Mouse (Mus musculus): ENCODE results near the gene Olfr13. TPM values are rescaled to one million over a fixed set of nuclear protein-coding genes. Genes with fewer than 3 reads are reported as not detected.
"Not testable (repeated sequence)": the region's sequence is repeated elsewhere in the genome, so short reads cannot be mapped to it uniquely, and the experiment has no call there.

The Olfr13 gene
- not detected in 2 replicates for polyA plus RNA-seq (2015; fragmentation: Nextera tagmentation; extraction: Ambion mirVana)

GRCm38 (mm10) chr6:43171840-43172239 is at the start of gene Olfr13:
TSS of gene Olfr13 (plus strand) at chr6:43172140.
- H3K9ac ChIP-seq (ENCODE audit: low read depth, low read length): no peak within 1 kb of the TSS
- H3K4me3 ChIP-seq (ENCODE audit: low read length): no peak within 1 kb of the TSS
- no peaks in the 10 kb centered on the region for H3K4me1 ChIP-seq (ENCODE audit: control insufficient read depth, insufficient read depth, low read depth, low read length)
- no peak for ATAC-seq
- no peak within 1 kb of the TSS for H3K27ac ChIP-seq (ENCODE audit: low read depth, low read length)
- H3K4me2 ChIP-seq (ENCODE audit: low read length): no peak within 1 kb of the TSS
- no peaks in the 10 kb centered on the region for H3K36me3 ChIP-seq (ENCODE audit: control insufficient read depth, insufficient read depth, low read length)
- no peaks in the 10 kb centered on the region for H3K27me3 ChIP-seq (replicated peaks; ENCODE audit: control insufficient read depth, insufficient read depth, low read length)
- no peaks in the 10 kb centered on the region for H3K9me3 ChIP-seq (ENCODE audit: control insufficient read depth, low read length)
- WGBS: 79% methylated on average over 4 of the region's 4 CpGs

DNA sequence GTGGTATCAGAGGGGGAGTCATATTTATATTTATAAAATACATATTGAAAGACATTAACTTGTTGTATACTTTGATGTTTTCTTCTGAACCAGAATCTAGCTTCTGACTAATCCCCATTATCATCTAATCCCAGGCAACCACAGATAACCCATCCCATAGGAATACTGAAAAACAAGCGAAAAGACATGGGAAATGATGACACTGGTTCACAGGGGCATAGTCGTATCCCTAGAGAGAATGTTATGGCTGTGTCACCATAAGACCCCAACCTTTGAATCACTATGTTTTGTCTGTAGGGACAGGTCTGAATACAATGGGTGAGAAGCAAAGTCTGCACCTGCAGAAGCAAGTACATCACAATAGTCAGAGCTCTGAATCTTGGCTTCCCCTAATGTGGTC is 25.7 kb upstream of the Olfr13 start, which contains the start of gene Olfr237-ps1:
TSS of gene Olfr237-ps1 (plus strand) at position 301 of the 400 bp plus-strand sequence.
- H3K9me3 ChIP-seq (ENCODE audit: control insufficient read depth, low read length); H3K4me3 ChIP-seq (ENCODE audit: low read length); H3K4me1 ChIP-seq (ENCODE audit: control insufficient read depth, insufficient read depth, low read depth, low read length); H3K36me3 ChIP-seq (ENCODE audit: control insufficient read depth, insufficient read depth, low read length); H3K9ac ChIP-seq (ENCODE audit: low read depth, low read length); H3K27ac ChIP-seq (ENCODE audit: low read depth, low read length); H3K27me3 ChIP-seq (replicated peaks; ENCODE audit: control insufficient read depth, insufficient read depth, low read length); H3K4me2 ChIP-seq (ENCODE audit: low read length); ATAC-seq: not testable (repeated sequence)
- 84% methylated on average over 2 of the region's 2 CpGs for WGBS

GRCm38 (mm10) chr6:43159502-43159901 is 12.4 kb upstream of the Olfr13 start:
- Histone ChIP-seq H3K9me3 (ENCODE audit: control insufficient read depth, low read length) (no peaks in the 10 kb centered on the region), H3K27me3 (replicated peaks; ENCODE audit: control insufficient read depth, insufficient read depth, low read length) (no peaks in the 10 kb centered on the region), H3K36me3 (ENCODE audit: control insufficient read depth, insufficient read depth, low read length) (no peaks in the 10 kb centered on the region), H3K4me3 (ENCODE audit: low read length) (no peak overlapping the region), H3K4me2 (ENCODE audit: low read length) (no peak overlapping the region), H3K4me1 (ENCODE audit: control insufficient read depth, insufficient read depth, low read depth, low read length) (no peaks in the 10 kb centered on the region), H3K9ac (ENCODE audit: low read depth, low read length) (no peak overlapping the region), H3K27ac (ENCODE audit: low read depth, low read length) (no peak overlapping the region)
- 37% methylated on average over 1 of the region's 1 CpGs for WGBS
- peak; percentile 50; the same call in 1 of the 2 replicates for ATAC-seq

DNA sequence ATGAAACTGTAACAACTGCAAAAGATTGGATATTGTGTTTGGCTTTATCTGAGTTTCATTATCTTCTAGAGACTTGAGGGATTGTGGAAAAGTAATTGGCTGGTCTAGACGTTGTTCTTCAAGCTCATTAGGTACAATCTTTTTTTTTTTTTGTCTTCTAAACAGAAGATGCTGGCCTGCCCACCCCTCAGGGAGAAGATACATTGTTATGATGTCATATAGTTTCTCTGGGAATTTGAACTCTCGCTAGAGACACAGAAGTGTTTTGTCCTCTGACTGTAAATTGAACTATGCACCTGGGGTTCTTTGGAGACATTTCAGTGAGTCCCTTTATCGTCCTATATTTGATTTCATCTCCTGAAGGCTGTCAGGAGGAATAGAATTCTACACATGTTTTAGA is 9.0 kb upstream of the Olfr13 start, which contains the start of gene Olfr437:
TSS of gene Olfr437 (plus strand) at position 301 of the 400 bp plus-strand sequence.
- H3K36me3 ChIP-seq (ENCODE audit: control insufficient read depth, insufficient read depth, low read length): no peaks in the 10 kb centered on the region
- no peak within 1 kb of the TSS for H3K4me2 ChIP-seq (ENCODE audit: low read length)
- H3K27me3 ChIP-seq (replicated peaks; ENCODE audit: control insufficient read depth, insufficient read depth, low read length): no peaks in the 10 kb centered on the region
- 72% methylated on average over 3 of the region's 3 CpGs for WGBS
- ATAC-seq: no peak
- H3K9me3 ChIP-seq (ENCODE audit: control insufficient read depth, low read length): no peaks in the 10 kb centered on the region
- H3K9ac ChIP-seq (ENCODE audit: low read depth, low read length): no peak within 1 kb of the TSS
- no peak within 1 kb of the TSS for H3K4me3 ChIP-seq (ENCODE audit: low read length)
- H3K4me1 ChIP-seq (ENCODE audit: control insufficient read depth, insufficient read depth, low read depth, low read length): no peaks in the 10 kb centered on the region
- H3K27ac ChIP-seq (ENCODE audit: low read depth, low read length): no peak within 1 kb of the TSS

DNA sequence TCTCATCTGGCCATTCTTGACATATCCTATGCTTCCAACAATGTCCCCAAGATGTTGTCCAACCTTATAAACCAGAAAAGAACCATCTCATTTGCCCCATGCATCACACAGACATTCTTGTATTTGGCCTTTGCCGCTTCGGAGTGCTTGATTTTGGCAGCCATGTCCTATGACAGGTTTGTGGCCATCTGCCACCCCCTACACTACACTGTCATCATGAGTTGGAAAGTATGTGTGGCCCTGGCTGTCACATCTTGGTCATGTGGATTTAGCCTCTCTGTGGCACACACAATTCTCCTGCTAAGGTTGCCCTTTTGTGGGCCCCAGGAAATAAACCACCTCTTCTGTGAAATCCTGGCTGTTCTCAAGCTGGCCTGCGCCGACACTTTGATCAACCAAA is 4.7 kb upstream of the Olfr13 start:
- 89% methylated on average over 4 of the region's 4 CpGs for WGBS
- ATAC-seq: no peak
- H3K4me3 ChIP-seq (ENCODE audit: low read length): no peak overlapping the region

DNA sequence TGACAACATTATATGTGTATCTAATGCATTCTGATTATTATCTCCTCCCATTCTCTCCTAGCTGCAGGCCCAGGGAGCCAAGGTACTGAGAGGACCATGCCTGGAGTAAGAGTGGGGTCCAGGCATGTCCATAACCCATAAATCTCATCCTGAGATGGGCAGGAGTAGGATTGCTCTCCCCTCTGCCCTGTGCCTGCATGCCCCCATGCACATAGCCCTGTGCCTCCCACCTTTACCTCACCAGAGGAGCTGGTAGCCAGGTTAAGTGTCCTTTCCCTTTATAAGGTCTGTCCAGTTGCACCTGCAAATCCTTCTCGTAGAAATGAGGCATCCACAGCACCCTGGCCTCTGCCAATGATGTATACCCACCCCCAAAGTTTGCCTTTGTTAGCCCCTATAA is 6.2 kb downstream of the Olfr13 start:
- WGBS: 65% methylated on average over 1 of the region's 1 CpGs
- Histone ChIP-seq H3K27me3 (replicated peaks; ENCODE audit: control insufficient read depth, insufficient read depth, low read length) (no peaks in the 10 kb centered on the region), H3K4me1 (ENCODE audit: control insufficient read depth, insufficient read depth, low read depth, low read length) (no peaks in the 10 kb centered on the region; the same call in none of the 2 replicates), H3K9ac (ENCODE audit: low read depth, low read length) (no peak overlapping the region), H3K9me3 (ENCODE audit: control insufficient read depth, low read length) (no peaks in the 10 kb centered on the region), H3K4me2 (ENCODE audit: low read length) (no peak overlapping the region), H3K4me3 (ENCODE audit: low read length) (no peak overlapping the region), H3K27ac (ENCODE audit: low read depth, low read length) (no peak overlapping the region), H3K36me3 (ENCODE audit: control insufficient read depth, insufficient read depth, low read length) (no peaks in the 10 kb centered on the region)
- ATAC-seq: peak; percentile 52; the same call in 1 of the 2 replicates

More for the DNA sequence above, 4.7 kb upstream of the Olfr13 start:
- Histone ChIP-seq H3K9me3 (ENCODE audit: control insufficient read depth, low read length) (no peaks in the 10 kb centered on the region), H3K36me3 (ENCODE audit: control insufficient read depth, insufficient read depth, low read length) (no peaks in the 10 kb centered on the region), H3K4me2 (ENCODE audit: low read length) (no peak overlapping the region), H3K9ac (ENCODE audit: low read depth, low read length) (no peak overlapping the region), H3K27me3 (replicated peaks; ENCODE audit: control insufficient read depth, insufficient read depth, low read length) (no peaks in the 10 kb centered on the region), H3K27ac (ENCODE audit: low read depth, low read length) (no peak overlapping the region), H3K4me1 (ENCODE audit: control insufficient read depth, insufficient read depth, low read depth, low read length) (no peaks in the 10 kb centered on the region)

- WGBS: 41% methylated on average over 6 of the region's 6 CpGs
- no peak overlapping the region for H3K4me3 ChIP-seq (ENCODE audit: low read length)
- no peak overlapping the region for H3K27ac ChIP-seq (ENCODE audit: low read depth, low read length)
- no peaks in the 10 kb centered on the region; the same call in none of the 2 replicates for H3K4me1 ChIP-seq (ENCODE audit: control insufficient read depth, insufficient read depth, low read depth, low read length)
- no peak overlapping the region for H3K9ac ChIP-seq (ENCODE audit: low read depth, low read length)
- no peaks in the 10 kb centered on the region for H3K36me3 ChIP-seq (ENCODE audit: control insufficient read depth, insufficient read depth, low read length)
- no peaks in the 10 kb centered on the region for H3K27me3 ChIP-seq (replicated peaks; ENCODE audit: control insufficient read depth, insufficient read depth, low read length)
- no peaks in the 10 kb centered on the region for H3K9me3 ChIP-seq (ENCODE audit: control insufficient read depth, low read length)
- no peak overlapping the region for H3K4me2 ChIP-seq (ENCODE audit: low read length)
- ATAC-seq: peak; percentile 87
Observed at GRCm38 (mm10) chr6:43178584-43179501, 6.9 kb downstream of the Olfr13 start.

GRCm38 (mm10) chr6:43190986-43191385 is 19.0 kb downstream of the Olfr13 start:
- H3K27ac ChIP-seq (ENCODE audit: low read depth, low read length): no peak overlapping the region
- 81% methylated on average over 3 of the region's 3 CpGs for WGBS
- H3K9ac ChIP-seq (ENCODE audit: low read depth, low read length): no peak overlapping the region
- no peak for ATAC-seq
- H3K4me3 ChIP-seq (ENCODE audit: low read length): no peak overlapping the region
- no peaks in the 10 kb centered on the region for H3K4me1 ChIP-seq (ENCODE audit: control insufficient read depth, insufficient read depth, low read depth, low read length)
- H3K36me3 ChIP-seq (ENCODE audit: control insufficient read depth, insufficient read depth, low read length): no peaks in the 10 kb centered on the region
- no peaks in the 10 kb centered on the region for H3K27me3 ChIP-seq (replicated peaks; ENCODE audit: control insufficient read depth, insufficient read depth, low read length)
- H3K4me2 ChIP-seq (ENCODE audit: low read length): no peak overlapping the region
- H3K9me3 ChIP-seq (ENCODE audit: control insufficient read depth, low read length): no peaks in the 10 kb centered on the region

- Histone ChIP-seq H3K4me1 (ENCODE audit: control insufficient read depth, insufficient read depth, low read depth, low read length) (no peaks in the 10 kb centered on the region), H3K27me3 (replicated peaks; ENCODE audit: control insufficient read depth, insufficient read depth, low read length) (no peaks in the 10 kb centered on the region), H3K9ac (ENCODE audit: low read depth, low read length) (no peak within 1 kb of the TSS), H3K4me3 (ENCODE audit: low read length) (no peak within 1 kb of the TSS), H3K27ac (ENCODE audit: low read depth, low read length) (no peak within 1 kb of the TSS), H3K4me2 (ENCODE audit: low read length) (no peak within 1 kb of the TSS), H3K9me3 (ENCODE audit: control insufficient read depth, low read length) (no peaks in the 10 kb centered on the region), H3K36me3 (ENCODE audit: control insufficient read depth, insufficient read depth, low read length) (no peaks in the 10 kb centered on the region)
- no peak for ATAC-seq
Observed at GRCm38 (mm10) chr6:43196781-43197180, 24.8 kb downstream of the Olfr13 start, which contains the start of gene Olfr435. TSS of gene Olfr435 (plus strand) at chr6:43197146.
